Mouse (Mus musculus) monocyte, adult 5-6 weeks (primary cell): Measurements from ENCODE around the gene 0610040J01Rik. TPM values are rescaled to one million over a fixed set of nuclear protein-coding genes. Genes with fewer than 3 reads are reported as not detected.

Source experiments
- ATAC-seq: fragments of 153-309, 156-312 bp; replicated peaks from 2 replicates; pipeline ENCODE4 v1.8.0; 2017; ENCODE audit warnings: mild to moderate bottlenecking; ENCODE audit not compliant: low TSS enrichment, insufficient number of reproducible peaks, severe bottlenecking, poor library complexity, low FRiP score
- total RNA-seq: library from RNA; stranded (forward); fragments of 200-1000, 200-491, 200-594 nt; gene quantifications from 3 replicates; pipeline ENCODE4 v1.2.3, GENCODE M21; 2017

Gene 0610040J01Rik
- 1.5 to 7.6 TPM (median 1.8 TPM) in 3 replicates for total RNA-seq

DNA sequence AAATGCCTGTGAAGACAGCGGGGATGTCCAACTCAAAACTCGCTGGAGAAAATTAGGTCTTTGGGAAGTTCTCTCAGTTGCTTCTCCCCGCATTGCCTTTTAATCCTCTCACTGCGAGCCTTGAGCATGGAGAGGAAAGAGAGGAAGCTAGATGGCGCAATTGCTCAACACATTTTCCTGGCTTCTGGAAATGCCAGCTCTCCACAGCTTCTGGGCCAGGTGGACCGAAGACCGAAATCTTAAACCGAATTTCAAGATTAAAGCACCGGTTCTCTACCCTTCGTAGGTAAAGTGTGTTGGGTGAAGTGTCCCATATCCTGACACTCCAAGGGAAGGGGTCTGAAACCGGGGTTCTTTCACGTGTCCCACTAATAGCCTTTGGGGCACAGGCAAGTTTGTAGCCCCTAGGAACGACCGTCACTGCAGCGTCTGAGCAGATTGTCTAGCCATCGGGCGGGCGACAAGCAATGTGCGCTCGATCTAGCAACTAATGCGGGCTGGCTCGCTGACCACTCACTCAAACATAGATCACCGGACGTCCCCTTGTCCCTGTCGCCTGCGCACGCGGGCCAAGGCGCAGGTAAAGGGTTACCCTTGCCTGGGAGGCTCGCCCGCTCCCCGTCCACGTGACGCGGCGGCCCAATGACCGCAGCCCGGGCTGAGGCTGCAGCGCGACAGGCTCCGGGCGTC lies at the start of gene 0610040J01Rik:
Gene 0610040J01Rik (plus strand): TSS at position 545 of the 690 bp plus-strand sequence.
- peak; percentile 78 for ATAC-seq

DNA sequence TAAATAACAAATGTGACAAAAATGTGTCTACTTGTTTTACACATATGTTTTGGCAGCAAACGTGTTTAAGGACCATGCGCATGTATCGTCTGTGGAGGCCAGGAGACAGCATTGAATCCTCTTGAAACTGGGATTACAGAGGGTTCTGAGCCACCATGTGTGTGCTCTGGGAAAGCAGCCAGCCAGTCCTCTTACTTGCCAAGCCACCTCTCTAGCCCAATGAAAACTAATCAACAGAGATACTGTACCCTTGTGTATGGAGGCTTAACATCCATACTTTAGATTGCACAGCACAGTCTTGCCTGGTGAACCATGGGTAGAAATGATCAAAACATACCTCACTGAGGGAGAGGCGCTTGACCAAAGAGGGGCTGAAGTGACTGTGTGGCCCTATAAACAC lies 46.3 kb upstream of the 0610040J01Rik start:
- ATAC-seq, result no peak

DNA sequence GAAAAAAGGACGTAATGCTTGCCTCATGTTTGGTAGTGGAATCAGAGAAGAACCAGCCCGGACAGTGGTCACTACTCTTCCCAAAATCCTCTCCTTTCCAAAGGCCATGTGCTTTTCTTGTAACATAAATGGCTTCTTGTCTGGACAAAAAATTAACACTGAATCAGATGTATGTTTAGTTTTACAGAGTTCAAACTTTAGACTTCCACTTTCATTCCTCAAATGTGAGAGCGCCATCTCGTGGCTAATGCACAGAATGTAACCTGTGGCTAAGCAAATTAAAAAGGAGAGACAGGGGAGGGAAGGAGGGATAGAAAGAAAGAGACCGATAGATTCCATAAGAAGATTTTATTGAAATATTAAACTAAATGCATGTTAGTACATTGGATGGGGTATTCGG lies 45.4 kb upstream of the 0610040J01Rik start:
- ATAC-seq, result no peak

DNA sequence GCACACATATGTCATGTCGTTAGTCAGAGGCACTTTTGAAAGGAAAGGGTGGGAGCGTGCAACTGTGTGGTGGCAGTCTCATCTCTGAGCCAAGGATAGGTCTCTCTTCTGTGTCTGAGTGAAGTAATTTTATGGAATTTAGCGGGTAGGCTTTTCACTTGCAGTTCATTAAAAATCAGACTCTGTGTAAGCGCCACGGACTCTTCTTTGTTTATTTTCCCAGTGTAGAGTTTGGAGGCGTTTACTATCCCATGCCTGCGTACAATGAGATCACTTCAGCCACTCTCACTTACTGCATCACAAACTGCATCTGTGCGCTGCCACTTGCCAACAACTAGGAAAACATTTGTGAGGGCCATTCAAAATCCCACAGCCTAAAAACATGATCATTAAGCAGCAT lies 44.7 kb upstream of the 0610040J01Rik start:
- ATAC-seq, result no peak

DNA sequence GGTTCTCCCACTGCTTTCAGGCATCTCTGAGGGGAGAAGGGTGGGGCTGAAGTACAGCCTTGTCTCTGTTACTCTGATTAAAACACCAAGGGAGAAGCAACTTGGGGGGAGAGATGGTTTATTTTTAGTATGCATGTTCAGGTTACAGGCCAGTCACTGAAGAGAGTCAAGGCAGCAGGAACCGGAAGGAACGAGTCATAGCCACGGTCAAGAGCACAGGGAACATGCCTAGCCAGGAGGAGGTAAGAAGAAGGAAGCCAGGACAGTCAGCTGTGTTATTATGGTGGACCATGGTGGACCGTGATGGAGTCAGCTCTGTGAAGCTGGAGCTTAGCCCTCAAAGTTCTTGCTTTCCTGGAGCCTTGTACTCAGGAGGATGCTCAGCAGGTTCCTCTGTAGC lies 43.9 kb upstream of the 0610040J01Rik start:
- no peak for ATAC-seq

DNA sequence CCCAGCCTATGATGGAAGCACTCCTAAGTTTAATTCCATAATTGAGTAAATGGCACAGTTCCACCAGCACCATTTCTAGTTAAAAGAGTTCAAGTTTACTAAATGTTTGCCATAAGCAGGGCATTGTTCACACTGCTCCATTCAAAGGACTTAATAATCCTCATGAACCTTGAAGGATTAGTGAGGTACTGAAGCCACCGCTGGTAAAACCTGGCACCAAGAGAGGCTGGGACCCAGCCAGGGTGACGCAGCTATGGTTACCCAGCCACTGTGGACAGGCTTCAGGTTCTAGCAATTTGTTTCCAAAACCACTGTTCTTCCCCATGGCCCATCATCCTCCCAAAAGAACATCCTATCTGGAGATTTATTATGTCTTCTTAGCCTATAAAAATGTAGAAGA lies 39.2 kb upstream of the 0610040J01Rik start:
- no peak for ATAC-seq

DNA sequence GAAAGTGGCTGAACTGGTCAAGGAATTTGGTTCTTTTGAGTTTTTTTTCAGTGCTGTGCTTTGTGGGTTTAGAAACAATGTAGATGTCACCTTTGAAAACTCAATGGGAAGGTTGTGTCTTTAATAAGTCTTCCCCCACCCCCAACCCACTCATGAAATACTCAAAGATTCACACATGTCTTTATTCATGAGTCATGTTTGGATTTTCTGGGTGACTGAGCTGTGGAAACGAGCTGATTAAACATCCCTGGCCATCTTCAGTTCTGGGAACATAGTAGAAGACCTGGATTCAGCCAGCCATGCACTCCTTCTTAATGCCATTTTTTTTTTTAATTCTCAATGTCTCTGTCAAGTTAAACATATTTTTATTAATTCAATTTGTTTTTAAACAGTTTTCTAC lies 38.6 kb upstream of the 0610040J01Rik start:
- no peak for ATAC-seq

DNA sequence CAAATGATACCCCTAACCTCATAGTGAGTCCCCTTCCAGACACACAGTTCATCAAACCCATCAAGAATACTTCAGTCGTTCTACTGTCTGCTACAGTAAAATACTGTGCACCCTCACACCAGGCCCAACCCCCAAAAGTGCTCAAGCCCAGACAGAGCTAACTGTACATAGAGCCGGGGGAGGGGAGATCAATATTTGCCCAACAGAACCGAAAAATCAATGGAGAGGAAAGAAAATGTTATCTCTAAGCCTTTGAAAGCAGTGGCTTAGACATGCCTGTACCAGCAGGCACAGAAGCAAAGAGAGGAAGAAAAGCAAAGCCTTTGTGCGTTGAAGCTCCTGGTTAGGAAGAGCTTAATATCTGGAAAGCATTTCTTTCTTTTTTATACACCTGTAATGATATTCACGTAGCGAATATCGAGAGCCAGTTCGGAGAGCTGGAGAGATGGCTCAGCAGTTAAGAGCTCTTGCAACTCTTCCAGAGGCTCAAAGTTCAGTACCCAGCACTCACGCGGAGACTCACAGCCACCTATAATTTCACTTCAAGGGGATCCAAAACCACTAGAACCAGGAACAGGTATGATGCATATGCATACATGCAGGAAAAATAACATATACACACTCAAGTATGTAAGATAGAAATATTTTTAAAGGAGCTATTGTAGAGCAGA lies 23.9 kb upstream of the 0610040J01Rik start:
- no peak for ATAC-seq

DNA sequence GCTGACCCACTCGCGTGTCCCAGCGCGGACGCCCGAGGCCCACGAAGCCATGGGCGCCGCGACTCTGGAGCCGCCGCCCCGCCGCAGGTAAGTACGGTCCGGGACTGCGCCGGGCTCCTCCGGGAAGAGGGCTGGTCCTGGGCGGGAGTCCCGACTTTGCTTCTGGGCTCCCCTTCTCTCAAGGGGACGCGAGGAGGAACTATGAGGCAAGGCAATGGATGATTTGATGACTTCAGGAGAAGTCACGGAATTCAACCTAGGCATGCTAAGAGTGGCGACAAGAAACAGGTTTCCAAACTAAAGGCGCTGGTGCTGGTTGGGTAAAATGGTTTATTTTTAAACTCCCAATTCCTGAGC lies 324 bp downstream of the 0610040J01Rik start:
- ATAC-seq, result no peak

DNA sequence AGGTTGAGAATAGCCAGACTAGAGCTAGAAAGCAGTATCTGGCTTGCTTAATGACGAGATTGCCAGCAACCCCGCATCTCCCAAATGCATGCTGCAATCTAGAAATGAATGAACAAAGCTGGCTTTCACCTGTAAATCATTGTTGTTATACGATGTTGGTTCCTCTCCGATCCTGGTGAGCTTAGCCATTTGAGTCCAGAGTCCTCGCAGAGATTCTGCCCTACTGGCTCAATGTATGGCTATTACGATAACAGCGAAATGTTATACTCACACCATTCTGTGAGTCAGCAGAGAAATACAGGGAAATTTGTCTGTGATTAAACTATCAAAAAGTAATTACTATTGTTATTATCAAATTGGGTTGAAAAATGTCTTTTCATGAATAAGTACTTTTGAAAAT lies 4.5 kb downstream of the 0610040J01Rik start:
- no peak for ATAC-seq

DNA sequence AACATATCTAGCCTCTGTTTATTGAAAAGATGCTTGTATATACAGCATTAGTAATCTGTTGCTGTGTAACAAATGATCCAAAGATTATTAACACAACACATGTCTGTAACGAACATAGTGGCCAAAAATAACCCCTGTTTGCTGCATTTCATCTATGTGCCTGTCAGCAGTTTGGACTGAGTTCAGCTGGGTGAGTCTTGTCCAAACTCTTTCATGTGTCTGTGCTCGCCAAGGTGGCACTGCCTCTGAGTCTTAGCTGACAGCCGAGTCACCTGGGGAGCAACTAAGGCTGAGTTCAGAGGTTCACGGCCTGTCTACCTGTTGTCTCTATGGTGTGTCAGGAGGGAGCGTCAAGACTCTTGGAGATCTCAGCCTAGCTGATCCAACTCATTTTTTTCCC lies 5.1 kb downstream of the 0610040J01Rik start:
- ATAC-seq, result no peak

DNA sequence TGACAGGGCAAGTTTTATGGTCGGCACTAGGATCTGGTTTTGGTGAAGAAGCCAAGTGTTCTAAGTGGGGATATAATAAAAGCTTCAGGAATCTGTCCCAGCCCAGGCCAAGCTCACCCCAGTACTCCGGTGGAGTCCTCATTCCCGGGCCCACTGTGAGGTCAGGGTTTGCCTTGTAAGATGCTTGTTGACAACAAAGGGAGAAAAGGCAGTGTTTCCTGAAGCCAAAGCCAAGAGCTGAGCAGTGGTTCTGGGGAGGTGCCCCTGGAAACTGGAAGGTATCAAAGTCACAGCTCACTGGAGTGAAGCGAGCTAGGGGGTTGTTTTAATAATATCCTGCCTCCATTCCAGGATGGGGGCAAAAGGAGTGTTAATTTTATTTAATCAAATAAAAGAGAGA lies 6.8 kb downstream of the 0610040J01Rik start:
- ATAC-seq, result no peak

DNA sequence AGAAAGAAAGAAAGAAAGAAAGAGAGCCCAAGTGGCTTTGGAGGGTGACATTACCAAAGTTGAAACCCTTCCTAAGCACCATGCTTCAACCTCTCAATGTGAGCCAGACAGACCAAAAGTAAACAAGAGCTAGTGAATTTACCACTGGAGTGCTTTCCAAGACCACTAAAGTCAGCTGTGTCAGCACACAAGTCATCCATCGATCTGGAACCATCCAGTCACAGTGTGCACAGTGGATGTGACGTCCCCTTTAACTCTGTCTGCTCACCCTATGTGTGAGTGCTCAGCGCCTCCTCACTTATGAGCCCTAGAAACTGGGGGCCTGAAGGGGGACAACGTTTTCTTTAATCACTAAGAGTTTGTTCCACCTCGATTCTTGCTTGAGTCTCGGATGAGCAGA lies 7.4 kb downstream of the 0610040J01Rik start:
- ATAC-seq, result no peak

DNA sequence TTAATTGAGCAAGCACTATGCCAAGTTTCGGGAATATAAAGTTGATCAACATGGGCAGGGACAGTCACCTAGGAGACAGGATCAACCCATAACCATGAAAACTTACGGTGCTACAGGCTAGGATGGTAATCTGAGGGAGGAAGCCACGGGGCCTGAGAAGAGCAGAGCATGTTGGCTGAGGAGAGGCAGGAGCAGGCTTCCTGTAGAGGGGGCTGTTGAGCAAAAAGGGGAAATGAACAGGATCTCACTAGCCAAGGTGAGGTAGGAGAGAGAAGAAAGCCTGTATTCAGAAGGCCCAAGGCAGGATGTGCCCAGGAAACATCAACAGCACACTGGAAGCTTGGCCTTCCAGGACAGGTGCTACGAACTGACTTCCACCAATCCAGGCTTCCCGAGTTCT lies 9.0 kb downstream of the 0610040J01Rik start:
- 0 out of 2 replicates have a peak, but pooled peaks have one; percentile 44 for ATAC-seq

DNA sequence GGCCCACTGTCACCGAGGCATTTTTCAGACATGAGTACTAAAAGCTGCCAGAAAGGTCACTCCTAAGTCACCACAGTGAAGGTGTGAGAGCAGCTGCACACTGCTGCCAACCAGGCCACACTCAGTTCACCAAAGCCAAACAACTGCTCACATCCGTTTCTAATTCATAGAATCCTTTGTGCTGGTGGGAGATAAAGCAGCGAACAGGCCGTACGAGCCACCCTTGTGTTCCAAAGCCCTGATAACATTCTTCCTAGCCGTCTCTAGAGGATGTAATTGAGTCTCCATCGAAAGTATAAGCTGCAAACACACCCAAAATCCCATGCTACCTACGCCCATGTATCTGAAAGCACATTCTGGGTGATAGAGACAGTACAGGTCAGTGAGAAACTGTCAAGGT lies 9.7 kb downstream of the 0610040J01Rik start:
- no peak for ATAC-seq

DNA sequence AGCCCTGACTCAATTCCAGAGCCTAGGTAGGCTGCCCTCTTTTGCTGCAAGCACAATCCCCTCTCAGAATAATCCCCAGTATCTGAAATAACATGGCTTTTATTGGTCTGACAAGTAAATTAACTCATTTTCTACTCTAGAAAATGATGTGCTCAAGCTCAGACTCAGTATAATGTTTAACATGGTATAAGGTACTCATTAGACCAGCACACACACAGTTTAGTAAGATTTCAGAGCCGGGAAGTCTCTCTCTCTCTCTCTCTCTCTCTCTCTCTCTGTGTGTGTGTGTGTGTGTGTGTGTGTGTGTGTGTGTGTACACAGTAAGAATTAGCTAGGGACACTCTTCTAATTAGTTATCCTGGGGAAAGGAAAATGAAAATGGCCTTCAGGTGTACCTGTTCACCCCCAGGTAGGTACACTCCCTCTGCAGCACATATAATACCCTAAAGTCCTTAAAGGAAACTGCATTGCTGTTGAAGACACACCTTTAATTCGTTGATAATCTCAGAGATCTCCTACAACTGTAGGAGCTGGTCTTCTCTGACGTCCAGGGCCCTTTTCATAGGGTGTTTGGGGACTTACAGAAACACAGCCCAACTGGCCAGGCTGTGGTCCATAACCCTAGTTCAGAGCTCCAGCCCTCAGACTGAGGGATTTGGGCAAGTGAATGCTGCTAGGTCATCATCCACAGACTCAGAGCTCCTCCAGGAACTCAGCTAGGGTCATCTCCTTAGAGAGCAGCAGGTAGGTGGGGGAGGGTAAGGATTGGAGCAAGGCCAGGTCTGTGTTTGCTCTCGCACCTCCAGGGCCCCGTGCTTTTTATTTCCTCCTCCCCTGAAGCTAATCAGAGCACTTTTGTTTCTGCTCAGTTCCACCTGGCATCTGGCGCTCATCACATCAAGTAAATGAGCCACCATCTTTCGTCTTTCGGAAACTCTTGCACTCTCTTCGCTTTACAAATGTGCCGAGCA lies 11.5 kb downstream of the 0610040J01Rik start:
- ATAC-seq, result no peak

DNA sequence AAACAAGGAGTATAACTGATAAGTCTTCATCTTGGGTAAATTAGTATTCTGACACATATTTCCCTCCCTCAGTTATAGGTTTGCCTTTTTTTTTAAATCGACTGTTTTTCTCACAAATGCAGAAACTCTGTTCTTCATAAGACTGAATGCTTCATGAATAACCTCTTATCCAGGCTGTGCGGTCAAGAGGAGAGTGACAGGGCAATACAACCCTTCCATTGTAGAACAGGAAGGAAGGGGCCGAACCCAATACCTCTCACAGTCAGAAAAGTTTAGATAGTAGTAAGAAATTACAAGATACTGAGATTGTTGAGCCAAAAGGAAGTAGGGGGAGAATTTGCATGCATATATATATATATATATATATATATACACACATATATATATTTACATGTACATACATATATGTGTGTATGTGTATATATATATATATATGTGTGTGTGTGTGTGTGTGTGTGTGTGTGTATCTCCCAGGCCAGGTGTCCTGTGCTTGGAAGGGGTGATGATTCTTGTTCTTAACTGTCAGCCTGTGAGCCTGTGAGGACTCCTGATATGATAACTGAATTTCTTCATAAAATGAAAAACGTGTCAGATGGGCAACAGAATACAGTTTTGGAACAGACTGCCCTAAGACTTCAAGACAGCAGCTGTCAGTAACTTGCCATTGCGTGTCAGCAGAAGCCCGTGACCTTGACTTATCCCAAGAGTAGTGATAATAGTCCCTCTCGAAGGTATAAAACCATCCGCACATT lies 12.6 kb downstream of the 0610040J01Rik start:
- no peak for ATAC-seq

DNA sequence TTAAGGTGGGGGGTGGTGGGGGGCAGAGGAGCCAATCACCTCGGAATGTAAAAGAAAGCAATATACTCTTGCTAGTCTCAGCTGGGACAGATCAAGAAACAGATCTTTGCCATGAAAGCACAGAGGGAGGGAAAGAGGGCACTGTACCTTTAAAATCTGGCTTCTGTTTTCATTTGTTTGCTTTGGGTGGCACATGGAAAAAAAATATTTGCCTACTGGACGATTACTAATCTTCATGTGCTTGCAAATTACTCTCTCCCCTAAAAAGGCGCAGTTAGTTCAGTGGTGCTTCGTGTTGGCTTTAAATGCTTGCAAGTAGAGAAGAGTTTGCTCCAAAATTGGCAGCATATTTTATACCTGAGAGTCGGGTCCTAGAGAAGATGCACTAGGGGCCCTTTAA lies 13.7 kb downstream of the 0610040J01Rik start:
- no peak for ATAC-seq

DNA sequence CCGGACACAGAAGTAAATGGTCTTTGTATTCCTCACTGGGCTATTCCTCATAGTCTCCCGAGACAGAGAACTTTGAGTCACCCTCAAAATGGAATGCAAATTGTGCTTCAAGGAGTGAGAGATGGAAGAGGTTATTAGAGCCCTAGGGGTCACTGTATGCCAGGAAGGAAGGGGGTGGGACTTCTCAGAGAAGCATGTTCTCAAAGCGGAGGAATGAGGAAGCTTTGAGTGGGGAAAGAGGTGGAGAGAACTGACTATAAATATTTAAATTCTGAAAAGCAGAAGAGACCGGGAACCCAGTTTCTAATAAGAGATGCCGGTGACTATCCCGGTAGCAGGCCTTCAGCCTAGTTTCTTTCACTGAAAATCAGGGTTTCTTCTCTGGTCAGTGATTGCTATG lies 14.8 kb downstream of the 0610040J01Rik start:
- peak; percentile 72 for ATAC-seq
